Mouse (Mus musculus): Measurements from ENCODE around the gene Ctf1. TPM values are rescaled to one million over a fixed set of nuclear protein-coding genes. Genes with fewer than 3 reads are reported as not detected.

Gene Ctf1
- total and polyA plus RNA-seq, 2 experiments from 2014 or later = 3.8 to 9.0 TPM

GRCm38 (mm10) chr7:127707045-127707956 is 5.2 kb upstream of the Ctf1 start:
- TF ChIP-seq CTCF (IDR thresholded peaks at IDR 0.05; ENCODE audit: low read depth) = no peak
- 30% methylated on average over 22 of the region's 22 CpGs for WGBS
- Histone ChIP-seq H3K4me1 (ENCODE audit: insufficient read depth, low read length) (peaks cover 9% of the 10 kb centered on the region), H3K27me3 (ENCODE audit: insufficient read depth, low read length) (no peaks in the 10 kb centered on the region), H3K9me3 (ENCODE audit: low read length) (no peaks in the 10 kb centered on the region), H3K9ac (replicated peaks; ENCODE audit: low read length) (peak overlapping the region; percentile 94), H3K4me3 (ENCODE audit: low read length) (peak overlapping the region; percentile 75), H3K36me3 (ENCODE audit: insufficient read depth, low read length) (peaks cover 10% of the 10 kb centered on the region; the same call in 1 of the 2 replicates), H3K4me2 (ENCODE audit: low read depth, low read length) (peak overlapping the region; percentile 77), H3K27ac (peak overlapping the region; percentile 97)
- ATAC-seq (no peak), DNase-seq (ENCODE audit: low spot score) (peak; percentile 24)

- no peaks in the 10 kb centered on the region for H3K27me3 ChIP-seq (ENCODE audit: insufficient read depth, low read length)
- peak overlapping the region; percentile 97 for H3K27ac ChIP-seq
- peak overlapping the region; percentile 94 for H3K9ac ChIP-seq (replicated peaks; ENCODE audit: low read length)
- no peak for TF ChIP-seq CTCF (IDR thresholded peaks at IDR 0.05; ENCODE audit: low read depth)
- DNase-seq (ENCODE audit: low spot score) (no peak), ATAC-seq (no peak)
- peak overlapping the region; percentile 75 for H3K4me3 ChIP-seq (ENCODE audit: low read length)
- WGBS = 1% methylated on average over 5 of the region's 5 CpGs
- peaks cover 10% of the 10 kb centered on the region; the same call in 1 of the 2 replicates for H3K36me3 ChIP-seq (ENCODE audit: insufficient read depth, low read length)
- H3K4me2 ChIP-seq (ENCODE audit: low read depth, low read length) = peak overlapping the region; percentile 77
- H3K4me1 ChIP-seq (ENCODE audit: insufficient read depth, low read length) = peaks cover 15% of the 10 kb centered on the region
- H3K9me3 ChIP-seq (ENCODE audit: low read length) = no peaks in the 10 kb centered on the region
Observed at GRCm38 (mm10) chr7:127707957-127708206, 4.7 kb upstream of the Ctf1 start.

DNA sequence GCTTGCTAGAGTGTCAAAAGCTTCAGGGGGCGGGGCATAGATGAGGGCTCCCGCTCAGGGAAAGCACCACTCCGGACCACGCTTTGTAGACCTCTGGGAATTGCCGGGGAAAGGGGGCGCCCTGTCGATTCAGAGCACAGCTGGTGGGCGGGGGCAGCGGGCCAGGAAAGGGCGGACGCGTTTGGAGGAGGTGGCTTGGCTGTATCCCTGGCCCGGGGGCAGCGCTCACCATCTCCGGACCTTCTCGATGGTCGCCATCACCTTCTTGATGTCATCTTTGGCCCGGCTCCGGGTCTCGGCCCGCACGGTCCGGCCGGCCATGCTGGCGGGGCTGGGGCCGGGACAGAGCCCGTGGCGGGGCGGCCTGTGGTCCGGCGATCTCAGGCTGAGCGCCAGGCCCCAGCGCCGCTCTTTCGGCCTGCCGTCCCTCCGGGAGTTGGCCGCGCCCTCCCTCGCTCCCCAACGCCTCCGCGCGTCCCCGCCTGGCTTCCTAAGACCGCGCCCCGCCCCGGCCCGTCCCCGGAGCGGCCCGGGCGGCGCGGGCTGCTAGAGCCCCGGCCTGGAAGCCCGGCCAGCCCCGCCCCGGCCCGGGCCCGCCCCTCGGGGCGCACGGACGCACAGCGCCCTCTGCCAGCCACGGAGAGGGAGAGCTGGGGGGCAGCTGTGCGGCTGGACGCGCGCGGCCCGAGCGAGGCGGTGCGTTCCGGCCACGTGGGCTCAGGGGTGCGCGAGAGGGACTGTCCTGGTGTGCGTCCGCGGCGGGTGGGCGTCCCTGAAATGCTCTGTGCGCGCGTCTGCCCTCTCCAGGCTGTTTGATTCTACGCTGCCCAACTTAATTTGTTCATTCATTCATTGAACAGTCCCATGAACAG is 4.1 kb upstream of the Ctf1 start, which contains the start of gene Bcl7c:
Gene Bcl7c (minus strand): TSS at position 727 of the 872 bp plus-strand sequence.
- peak within 1 kb of the TSS; percentile 94 for H3K9ac ChIP-seq (replicated peaks; ENCODE audit: low read length)
- 1% methylated on average over 77 of the region's 90 CpGs for WGBS

DNA sequence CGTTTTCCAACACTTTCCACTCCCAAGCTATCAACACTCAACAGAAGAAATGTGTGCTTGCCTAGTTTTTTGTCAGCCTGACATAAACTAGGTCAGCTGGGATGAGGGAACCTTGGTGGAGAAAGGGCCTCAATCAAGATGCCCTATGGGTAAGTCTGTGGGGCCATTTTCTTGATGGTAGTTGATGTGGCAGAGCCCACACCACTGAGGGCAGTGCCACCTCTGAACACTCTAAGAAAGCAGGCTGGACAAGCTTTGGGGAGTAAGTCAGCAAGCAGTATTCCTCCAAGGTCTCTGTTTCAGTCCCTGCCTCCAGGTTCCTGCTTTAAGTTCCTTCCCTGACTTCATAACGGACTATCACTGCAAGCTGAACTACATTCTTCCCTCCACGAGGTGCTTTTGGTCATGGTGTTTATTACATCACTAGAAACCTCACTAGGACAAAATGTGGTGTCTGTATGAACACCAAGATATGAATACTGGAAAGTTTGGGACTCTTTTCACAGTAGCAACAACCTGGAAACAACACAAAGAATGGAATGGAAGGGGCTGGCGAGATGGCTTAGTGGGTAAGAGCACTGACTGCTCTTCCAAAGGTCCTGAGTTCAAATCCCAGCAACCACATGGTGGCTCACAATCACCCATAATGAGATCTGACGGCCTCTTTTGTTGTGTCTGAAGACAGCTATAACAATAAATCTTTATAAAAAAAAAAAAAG is 3.1 kb upstream of the Ctf1 start:
- peaks cover 5% of the 10 kb centered on the region; the same call in 1 of the 2 replicates for H3K36me3 ChIP-seq (ENCODE audit: insufficient read depth, low read length)
- no peak for TF ChIP-seq CTCF (IDR thresholded peaks at IDR 0.05; ENCODE audit: low read depth)
- H3K4me3 ChIP-seq (ENCODE audit: low read length) = peak overlapping the region; percentile 75
- H3K4me2 ChIP-seq (ENCODE audit: low read depth, low read length) = peak overlapping the region; percentile 77
- ATAC-seq = no peak
- peak overlapping the region; percentile 97; the same call in 1 of the 2 replicates for H3K27ac ChIP-seq
- H3K4me1 ChIP-seq (ENCODE audit: insufficient read depth, low read length) = peaks cover 15% of the 10 kb centered on the region
- 79% methylated on average over 5 of the region's 5 CpGs for WGBS
- no peak for DNase-seq (ENCODE audit: low spot score)
- no peaks in the 10 kb centered on the region for H3K27me3 ChIP-seq (ENCODE audit: insufficient read depth, low read length)
- no peaks in the 10 kb centered on the region for H3K9me3 ChIP-seq (ENCODE audit: low read length)
- no peak overlapping the region for H3K9ac ChIP-seq (replicated peaks; ENCODE audit: low read length)

More for the DNA sequence above, 4.1 kb upstream of the Ctf1 start, which contains the start of gene Bcl7c:
- Histone ChIP-seq H3K27me3 (ENCODE audit: insufficient read depth, low read length) (no peaks in the 10 kb centered on the region), H3K27ac (peak within 1 kb of the TSS; percentile 97), H3K4me3 (ENCODE audit: low read length) (peak within 1 kb of the TSS; percentile 75), H3K4me2 (ENCODE audit: low read depth, low read length) (peak within 1 kb of the TSS; percentile 77), H3K9me3 (ENCODE audit: low read length) (no peaks in the 10 kb centered on the region), H3K36me3 (ENCODE audit: insufficient read depth, low read length) (peaks cover 10% of the 10 kb centered on the region; the same call in 1 of the 2 replicates), H3K4me1 (ENCODE audit: insufficient read depth, low read length) (peaks cover 15% of the 10 kb centered on the region)
- ATAC-seq = peak; percentile 90
- peak; percentile 62 for TF ChIP-seq CTCF (IDR thresholded peaks at IDR 0.05; ENCODE audit: low read depth)
- DNase-seq (ENCODE audit: low spot score) = peak; percentile 94

GRCm38 (mm10) chr7:127711031-127711430 is 1.5 kb upstream of the Ctf1 start:
- DNase-seq (ENCODE audit: low spot score) (no peak), ATAC-seq (no peak)
- TF ChIP-seq CTCF (IDR thresholded peaks at IDR 0.05; ENCODE audit: low read depth) = no peak
- Histone ChIP-seq H3K27me3 (ENCODE audit: insufficient read depth, low read length) (no peaks in the 10 kb centered on the region), H3K4me2 (ENCODE audit: low read depth, low read length) (no peak overlapping the region), H3K4me1 (ENCODE audit: insufficient read depth, low read length) (peaks cover 15% of the 10 kb centered on the region), H3K4me3 (ENCODE audit: low read length) (no peak overlapping the region), H3K9ac (replicated peaks; ENCODE audit: low read length) (no peak overlapping the region), H3K9me3 (ENCODE audit: low read length) (no peaks in the 10 kb centered on the region), H3K36me3 (ENCODE audit: insufficient read depth, low read length) (peaks cover 5% of the 10 kb centered on the region; the same call in 1 of the 2 replicates), H3K27ac (no peak overlapping the region)
- 91% methylated on average over 3 of the region's 3 CpGs for WGBS

DNA sequence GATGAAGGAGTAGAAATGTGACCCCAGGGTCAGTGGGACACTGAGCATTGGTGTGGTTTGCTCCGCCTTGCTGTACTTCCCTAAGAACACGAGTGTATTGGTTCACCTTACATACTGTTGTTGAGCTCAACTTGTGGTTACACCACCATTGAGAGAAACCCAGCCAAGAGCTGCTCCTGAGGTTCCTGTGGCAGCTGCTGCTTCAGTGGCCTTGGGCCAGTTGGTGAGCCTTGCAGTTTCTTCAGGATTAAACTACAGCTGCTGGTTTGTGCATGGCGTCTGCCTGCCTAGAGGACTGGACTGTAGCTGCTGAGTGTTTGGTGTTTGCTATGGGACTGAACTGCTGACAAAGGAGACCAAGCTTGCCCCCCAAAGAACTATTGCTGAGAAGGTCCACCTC is 1.1 kb upstream of the Ctf1 start:
- Histone ChIP-seq H3K9ac (replicated peaks; ENCODE audit: low read length) (no peak overlapping the region), H3K4me2 (ENCODE audit: low read depth, low read length) (no peak overlapping the region), H3K9me3 (ENCODE audit: low read length) (no peaks in the 10 kb centered on the region), H3K36me3 (ENCODE audit: insufficient read depth, low read length) (peaks cover 2% of the 10 kb centered on the region; the same call in 1 of the 2 replicates), H3K4me3 (ENCODE audit: low read length) (no peak overlapping the region), H3K27me3 (ENCODE audit: insufficient read depth, low read length) (no peaks in the 10 kb centered on the region), H3K4me1 (ENCODE audit: insufficient read depth, low read length) (peaks cover 15% of the 10 kb centered on the region), H3K27ac (no peak overlapping the region)
- ATAC-seq = no peak
- WGBS = 82% methylated on average over 3 of the region's 3 CpGs
- peak; percentile 18 for DNase-seq (ENCODE audit: low spot score)
- TF ChIP-seq CTCF (IDR thresholded peaks at IDR 0.05; ENCODE audit: low read depth) = no peak
